In the genomic region with DNA sequence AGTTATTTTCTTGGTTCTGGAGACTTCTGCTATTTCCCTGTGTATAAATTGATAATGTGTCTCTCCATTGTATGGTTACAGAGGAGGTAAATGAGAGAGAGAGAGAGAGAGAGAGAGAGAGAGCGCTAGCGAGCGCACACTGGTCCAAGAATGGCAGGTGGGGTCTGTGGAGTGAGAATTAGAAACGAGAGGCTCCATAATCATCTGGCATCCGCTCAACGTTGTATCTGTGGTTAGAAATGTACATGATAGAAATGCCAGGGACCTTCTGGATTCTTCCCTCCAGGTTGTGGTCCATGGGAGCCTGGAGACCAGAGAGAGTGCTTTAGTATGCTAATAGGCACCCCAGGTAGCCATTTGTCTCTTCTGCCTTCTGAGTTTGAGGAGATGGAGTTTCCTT, we compare ENCODE assay signal across 17 mouse cellular contexts.
"Had no signal": no experiment of that assay in that cellular context is flagged by ENCODE, and none has a peak within 500 bp of the region (broad histone marks: within the 10 kb centered on the region; RNA-seq: fewer than 3 reads in every experiment).

No protein-coding gene starts in this region.

- DNase-seq: kidney, postnatal 10 days; kidney, postnatal 4 days; liver; liver, embryonic 13.5 days; liver, postnatal 0 days; lung, postnatal 14 days; retina, postnatal 1 day; right cerebral cortex, postnatal 4 days; spleen, adult 18-20 months; thymus, adult 18-20 months; thymus, postnatal 14 days had no signal

- H3K27ac ChIP-seq: limb, embryonic 12.5 days; liver, embryonic 13.5 days; lung, embryonic 15.5 days; macrophage; midbrain, embryonic 12.5 days; neural tube, embryonic 13.5 days had no signal

- H3K27me3 ChIP-seq: limb, embryonic 12.5 days; liver, embryonic 13.5 days; lung, embryonic 15.5 days; megakaryocyte, embryonic 14.5 days; midbrain, embryonic 12.5 days; neural tube, embryonic 13.5 days had no signal

- H3K36me3 ChIP-seq: limb, embryonic 12.5 days; liver, embryonic 13.5 days; lung, embryonic 15.5 days; midbrain, embryonic 12.5 days; neural tube, embryonic 13.5 days had no signal

- H3K9ac ChIP-seq: limb, embryonic 12.5 days; liver, embryonic 13.5 days; liver, postnatal 0 days; lung, embryonic 15.5 days; midbrain, embryonic 12.5 days; neural tube, embryonic 13.5 days had no signal

- ATAC-seq: liver, postnatal 0 days had no signal

- H3K4me2 ChIP-seq: limb, embryonic 12.5 days; liver, embryonic 13.5 days; lung, embryonic 15.5 days; midbrain, embryonic 12.5 days; neural tube, embryonic 13.5 days had no signal

- H3K9me3 ChIP-seq: limb, embryonic 12.5 days; lung, embryonic 15.5 days; midbrain, embryonic 12.5 days; neural tube, embryonic 13.5 days had no signal

- H3K4me1 ChIP-seq: liver, embryonic 13.5 days; megakaryocyte, embryonic 14.5 days had no signal

- H3K4me3 ChIP-seq: limb, embryonic 12.5 days; liver, embryonic 13.5 days; lung, embryonic 15.5 days; megakaryocyte, embryonic 14.5 days; midbrain, embryonic 12.5 days; neural tube, embryonic 13.5 days had no signal
